Mouse (Mus musculus): Measurements from ENCODE around the gene Serpinf2. TPM values are rescaled to one million over a fixed set of nuclear protein-coding genes. Genes with fewer than 3 reads are reported as not detected.
A peak's percentile ranks its signal among the peaks of the same experiment; 100 is the strongest.

Serpinf2 gene
- polyA plus RNA-seq, 1 experiment from 2014 or later: 0.27 TPM

- ATAC-seq (ENCODE audit: low read depth): no peak
- no peaks in the 10 kb centered on the region for H3K4me1 ChIP-seq (ENCODE audit: control insufficient read depth, insufficient read depth, low read length)
- no peak overlapping the region for H3K9ac ChIP-seq (replicated peaks; ENCODE audit: low read depth, low read length)
- 42% methylated on average over 8 of the region's 8 CpGs for WGBS
- H3K4me2 ChIP-seq (ENCODE audit: low read depth, low read length): no peak overlapping the region
- H3K27ac ChIP-seq (ENCODE audit: low read depth, low read length): no peak overlapping the region
- H3K36me3 ChIP-seq (ENCODE audit: control insufficient read depth, insufficient read depth, low read length): peaks cover 27% of the 10 kb centered on the region
- no peaks in the 10 kb centered on the region for H3K9me3 ChIP-seq (ENCODE audit: control insufficient read depth, low read length)
- H3K27me3 ChIP-seq (ENCODE audit: control insufficient read depth, insufficient read depth, low read length): no peaks in the 10 kb centered on the region
- H3K4me3 ChIP-seq (ENCODE audit: low read depth, low read length): no peak overlapping the region
Observed at GRCm38 (mm10) chr11:75443711-75444110, 4.3 kb upstream of the Serpinf2 start.

- Histone ChIP-seq H3K9me3 (ENCODE audit: control insufficient read depth, low read length) (no peaks in the 10 kb centered on the region), H3K4me1 (ENCODE audit: control insufficient read depth, insufficient read depth, low read length) (no peaks in the 10 kb centered on the region), H3K4me3 (ENCODE audit: low read depth, low read length) (no peak overlapping the region), H3K9ac (replicated peaks; ENCODE audit: low read depth, low read length) (no peak overlapping the region), H3K27ac (ENCODE audit: low read depth, low read length) (no peak overlapping the region), H3K36me3 (ENCODE audit: control insufficient read depth, insufficient read depth, low read length) (peaks cover 14% of the 10 kb centered on the region), H3K4me2 (ENCODE audit: low read depth, low read length) (no peak overlapping the region), H3K27me3 (ENCODE audit: control insufficient read depth, insufficient read depth, low read length) (no peaks in the 10 kb centered on the region)
- ATAC-seq (ENCODE audit: low read depth): no peak
- WGBS: 71% methylated on average over 16 of the region's 16 CpGs
Observed at GRCm38 (mm10) chr11:75441601-75442000, 2.2 kb upstream of the Serpinf2 start.

- no peak for ATAC-seq (ENCODE audit: low read depth)
- no peaks in the 10 kb centered on the region for H3K27me3 ChIP-seq (ENCODE audit: control insufficient read depth, insufficient read depth, low read length)
- no peak overlapping the region for H3K4me3 ChIP-seq (ENCODE audit: low read depth, low read length)
- no peaks in the 10 kb centered on the region for H3K9me3 ChIP-seq (ENCODE audit: control insufficient read depth, low read length)
- H3K4me1 ChIP-seq (ENCODE audit: control insufficient read depth, insufficient read depth, low read length): no peaks in the 10 kb centered on the region
- no peak overlapping the region for H3K9ac ChIP-seq (replicated peaks; ENCODE audit: low read depth, low read length)
- no peak overlapping the region for H3K4me2 ChIP-seq (ENCODE audit: low read depth, low read length)
- H3K36me3 ChIP-seq (ENCODE audit: control insufficient read depth, insufficient read depth, low read length): peaks cover 14% of the 10 kb centered on the region
- H3K27ac ChIP-seq (ENCODE audit: low read depth, low read length): no peak overlapping the region
- 76% methylated on average over 7 of the region's 7 CpGs for WGBS
Observed at GRCm38 (mm10) chr11:75441034-75441433, 1.6 kb upstream of the Serpinf2 start.

- ATAC-seq (ENCODE audit: low read depth): no peak
- no peak overlapping the region for H3K9ac ChIP-seq (replicated peaks; ENCODE audit: low read depth, low read length)
- 94% methylated on average over 3 of the region's 3 CpGs for WGBS
Observed at GRCm38 (mm10) chr11:75439951-75440350, 560 bp upstream of the Serpinf2 start.

GRCm38 (mm10) chr11:75438804-75439203, 587 bp downstream of the Serpinf2 start:
- H3K9me3 ChIP-seq (ENCODE audit: control insufficient read depth, low read length): no peaks in the 10 kb centered on the region
- WGBS: 86% methylated on average over 3 of the region's 3 CpGs
- ATAC-seq (ENCODE audit: low read depth): no peak

More at GRCm38 (mm10) chr11:75439951-75440350, 560 bp upstream of the Serpinf2 start:
- H3K4me1 ChIP-seq (ENCODE audit: control insufficient read depth, insufficient read depth, low read length): no peaks in the 10 kb centered on the region
- H3K36me3 ChIP-seq (ENCODE audit: control insufficient read depth, insufficient read depth, low read length): peaks cover 6% of the 10 kb centered on the region
- no peaks in the 10 kb centered on the region for H3K27me3 ChIP-seq (ENCODE audit: control insufficient read depth, insufficient read depth, low read length)
- no peak overlapping the region for H3K4me3 ChIP-seq (ENCODE audit: low read depth, low read length)
- H3K9me3 ChIP-seq (ENCODE audit: control insufficient read depth, low read length): no peaks in the 10 kb centered on the region
- H3K4me2 ChIP-seq (ENCODE audit: low read depth, low read length): no peak overlapping the region
- H3K27ac ChIP-seq (ENCODE audit: low read depth, low read length): no peak overlapping the region

GRCm38 (mm10) chr11:75438194-75438593, 1.2 kb downstream of the Serpinf2 start:
- H3K36me3 ChIP-seq (ENCODE audit: control insufficient read depth, insufficient read depth, low read length): peaks cover 6% of the 10 kb centered on the region
- H3K27ac ChIP-seq (ENCODE audit: low read depth, low read length): no peak overlapping the region
- no peaks in the 10 kb centered on the region for H3K27me3 ChIP-seq (ENCODE audit: control insufficient read depth, insufficient read depth, low read length)
- ATAC-seq (ENCODE audit: low read depth): no peak
- H3K9ac ChIP-seq (replicated peaks; ENCODE audit: low read depth, low read length): no peak overlapping the region
- no peak overlapping the region for H3K4me2 ChIP-seq (ENCODE audit: low read depth, low read length)
- no peaks in the 10 kb centered on the region for H3K9me3 ChIP-seq (ENCODE audit: control insufficient read depth, low read length)
- WGBS: 84% methylated on average over 13 of the region's 13 CpGs
- H3K4me1 ChIP-seq (ENCODE audit: control insufficient read depth, insufficient read depth, low read length): no peaks in the 10 kb centered on the region
- no peak overlapping the region for H3K4me3 ChIP-seq (ENCODE audit: low read depth, low read length)

More at GRCm38 (mm10) chr11:75438804-75439203, 587 bp downstream of the Serpinf2 start:
- Histone ChIP-seq H3K27ac (ENCODE audit: low read depth, low read length) (no peak overlapping the region), H3K4me1 (ENCODE audit: control insufficient read depth, insufficient read depth, low read length) (no peaks in the 10 kb centered on the region), H3K4me3 (ENCODE audit: low read depth, low read length) (no peak overlapping the region), H3K9ac (replicated peaks; ENCODE audit: low read depth, low read length) (no peak overlapping the region), H3K27me3 (ENCODE audit: control insufficient read depth, insufficient read depth, low read length) (no peaks in the 10 kb centered on the region), H3K4me2 (ENCODE audit: low read depth, low read length) (no peak overlapping the region), H3K36me3 (ENCODE audit: control insufficient read depth, insufficient read depth, low read length) (peaks cover 6% of the 10 kb centered on the region)

GRCm38 (mm10) chr11:75434138-75434537, 5.3 kb downstream of the Serpinf2 start:
- Histone ChIP-seq H3K9me3 (ENCODE audit: control insufficient read depth, low read length) (no peaks in the 10 kb centered on the region), H3K4me3 (ENCODE audit: low read depth, low read length) (no peak overlapping the region), H3K36me3 (ENCODE audit: control insufficient read depth, insufficient read depth, low read length) (no peaks in the 10 kb centered on the region), H3K9ac (replicated peaks; ENCODE audit: low read depth, low read length) (no peak overlapping the region), H3K27ac (ENCODE audit: low read depth, low read length) (no peak overlapping the region), H3K27me3 (ENCODE audit: control insufficient read depth, insufficient read depth, low read length) (no peaks in the 10 kb centered on the region), H3K4me1 (ENCODE audit: control insufficient read depth, insufficient read depth, low read length) (no peaks in the 10 kb centered on the region), H3K4me2 (ENCODE audit: low read depth, low read length) (no peak overlapping the region)
- 89% methylated on average over 5 of the region's 5 CpGs for WGBS
- ATAC-seq (ENCODE audit: low read depth): no peak

GRCm38 (mm10) chr11:75431307-75431706, 8.1 kb downstream of the Serpinf2 start:
- peak; percentile 69; the same call in 1 of the 2 replicates for ATAC-seq (ENCODE audit: low read depth)
- Histone ChIP-seq H3K4me1 (ENCODE audit: control insufficient read depth, insufficient read depth, low read length) (no peaks in the 10 kb centered on the region), H3K4me3 (ENCODE audit: low read depth, low read length) (no peak overlapping the region), H3K9ac (replicated peaks; ENCODE audit: low read depth, low read length) (no peak overlapping the region), H3K27ac (ENCODE audit: low read depth, low read length) (no peak overlapping the region), H3K36me3 (ENCODE audit: control insufficient read depth, insufficient read depth, low read length) (no peaks in the 10 kb centered on the region), H3K27me3 (ENCODE audit: control insufficient read depth, insufficient read depth, low read length) (no peaks in the 10 kb centered on the region), H3K9me3 (ENCODE audit: control insufficient read depth, low read length) (no peaks in the 10 kb centered on the region), H3K4me2 (ENCODE audit: low read depth, low read length) (no peak overlapping the region)
- WGBS: 53% methylated on average over 11 of the region's 11 CpGs

- no peak overlapping the region for H3K27ac ChIP-seq (ENCODE audit: low read depth, low read length)
- H3K4me3 ChIP-seq (ENCODE audit: low read depth, low read length): no peak overlapping the region
- no peaks in the 10 kb centered on the region for H3K4me1 ChIP-seq (ENCODE audit: control insufficient read depth, insufficient read depth, low read length)
- H3K27me3 ChIP-seq (ENCODE audit: control insufficient read depth, insufficient read depth, low read length): no peaks in the 10 kb centered on the region
- no peak for ATAC-seq (ENCODE audit: low read depth)
- WGBS: 91% methylated on average over 9 of the region's 9 CpGs
- no peaks in the 10 kb centered on the region for H3K36me3 ChIP-seq (ENCODE audit: control insufficient read depth, insufficient read depth, low read length)
- H3K9ac ChIP-seq (replicated peaks; ENCODE audit: low read depth, low read length): no peak overlapping the region
- no peak overlapping the region for H3K4me2 ChIP-seq (ENCODE audit: low read depth, low read length)
- H3K9me3 ChIP-seq (ENCODE audit: control insufficient read depth, low read length): no peaks in the 10 kb centered on the region
Observed at GRCm38 (mm10) chr11:75429019-75429705, 10.2 kb downstream of the Serpinf2 start.

All from neural tube, embryonic 14.5 days (tissue).